Mouse (Mus musculus) v-Abl transformed pro-B cells (cell line): ENCODE measurements around the gene Zbtb8b.

ENCODE experiments used
- in situ Hi-C, 2 experiments: fragments of 400-800 bp; cut with MboI; formaldehyde crosslinking; loops; one replicate each; pipeline ENCODE4 v1.15.1; 2025; ENCODE audit not compliant: unreplicated experiment in 2 of 2

Zbtb8b gene

DNA sequence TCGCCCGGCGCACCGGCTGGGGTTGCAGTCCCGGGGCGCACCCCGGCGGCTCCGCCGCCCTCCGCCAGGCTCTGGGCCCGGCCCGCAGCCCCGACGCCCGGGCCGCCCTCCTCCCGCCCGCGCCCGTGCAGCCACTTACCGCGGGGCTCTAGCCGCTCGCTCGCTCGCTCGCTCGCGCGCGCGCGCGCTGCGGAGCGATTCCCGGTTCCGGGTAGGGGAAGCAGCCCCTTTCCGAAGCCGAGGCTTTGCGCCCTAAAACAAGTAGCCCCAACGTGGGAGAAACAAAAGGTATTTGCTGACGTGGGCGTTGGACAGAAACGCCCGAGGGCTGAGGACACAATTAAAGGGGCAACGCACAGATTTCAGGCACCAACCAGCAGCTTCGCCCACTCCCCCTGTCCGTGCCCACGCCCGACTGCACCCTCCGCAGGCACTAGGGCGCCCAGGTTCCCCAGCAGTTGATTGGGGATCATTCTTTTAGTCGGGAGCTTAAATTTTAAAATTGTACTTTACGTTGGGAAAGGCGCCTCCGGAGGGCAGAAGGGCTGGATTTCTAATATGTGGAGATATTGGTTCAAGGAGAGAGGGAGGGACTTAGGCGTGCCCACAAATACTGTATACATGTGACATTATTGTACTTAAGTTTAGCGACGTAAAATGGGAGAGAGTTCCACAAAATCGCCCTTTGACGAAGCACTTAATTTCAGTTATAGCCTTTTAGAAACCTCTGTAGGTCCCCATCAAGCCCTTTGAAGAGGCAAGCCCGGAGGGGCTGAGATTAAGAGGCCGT lies 62.9 kb downstream of the Zbtb8b start, which contains the start of gene Zbtb8a:
Zbtb8a (minus strand) TSS at position 516 of the 790 bp plus-strand sequence.
- in situ Hi-C loops, result no loop called here

DNA sequence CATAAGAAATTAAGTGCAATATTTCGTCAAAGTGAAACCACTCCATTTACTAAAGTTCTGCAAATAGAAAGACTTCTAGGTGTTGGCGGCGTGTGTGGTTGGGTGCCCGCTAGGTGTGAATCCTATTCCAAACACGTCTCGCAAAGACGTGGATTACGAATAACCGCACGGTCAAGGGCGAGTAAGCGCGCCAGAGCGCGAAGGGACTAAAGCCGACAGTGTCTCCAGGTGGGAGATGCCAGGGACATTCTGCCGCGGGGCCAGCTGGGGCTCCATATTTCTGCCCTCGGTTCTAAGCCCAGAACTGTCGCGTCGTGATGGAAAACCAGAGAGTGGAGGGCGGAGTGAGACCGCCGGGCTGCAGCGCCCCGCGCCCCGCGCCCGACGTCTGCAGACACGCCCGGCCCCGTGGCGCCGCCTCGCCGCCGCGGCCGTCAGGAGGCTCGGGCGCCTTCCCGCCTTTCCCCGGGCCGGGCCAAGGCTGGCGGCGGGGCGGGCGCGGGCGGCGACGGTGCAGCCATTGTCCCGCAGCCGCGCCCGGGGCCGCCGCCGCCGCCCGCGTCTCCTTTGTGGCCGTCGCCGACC lies 63.6 kb downstream of the Zbtb8b start:
- in situ Hi-C loops, result no loop called here

DNA sequence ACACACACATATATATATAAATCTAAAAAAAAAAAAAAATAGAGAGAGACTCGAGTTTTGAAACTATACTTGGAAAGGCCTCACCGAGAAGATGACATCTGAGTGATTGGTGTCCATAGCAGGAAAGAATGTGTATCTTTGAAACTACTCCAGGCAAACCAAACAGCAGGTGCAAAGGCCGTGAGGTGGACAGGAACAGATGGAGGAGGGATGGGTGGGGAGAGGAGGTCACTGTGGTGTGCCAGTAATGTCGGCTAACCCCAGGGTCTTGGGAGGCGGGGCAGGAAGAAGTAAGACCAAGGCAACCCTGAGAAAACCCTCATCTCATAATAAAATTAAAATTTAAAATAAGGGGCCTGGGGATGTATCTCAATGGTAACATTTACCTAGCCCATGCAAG lies 64.8 kb downstream of the Zbtb8b start:
- in situ Hi-C loops, result no loop called here
